Mouse (Mus musculus): ENCODE measurements around the gene Klrb1. TPM values are rescaled to one million over a fixed set of nuclear protein-coding genes. Genes with fewer than 3 reads are reported as not detected.
A peak's percentile ranks its signal among the peaks of the same experiment; 100 is the strongest.
"Not testable (repeated sequence)": the region's sequence is repeated elsewhere in the genome, so short reads cannot be mapped to it uniquely, and the experiment has no call there.

Klrb1 gene
- polyA plus RNA-seq (2016; fragmentation: Nextera tagmentation; extraction: Ambion mirVana), result not detected in 2 replicates

- Histone ChIP-seq H3K9ac (replicated peaks) (no peak within 1 kb of the TSS), H3K27me3 (no peaks in the 10 kb centered on the region), H3K4me3 (replicated peaks) (no peak within 1 kb of the TSS), H3K27ac (no peak within 1 kb of the TSS), H3K4me1 (replicated peaks) (no peaks in the 10 kb centered on the region), H3K36me3 (no peaks in the 10 kb centered on the region), H3K4me2 (no peak within 1 kb of the TSS), H3K9me3 (no peaks in the 10 kb centered on the region)
- 88% methylated on average over 4 of the region's 4 CpGs for WGBS
- ATAC-seq (ENCODE audit: insufficient number of reproducible peaks, insufficient read depth, low FRiP score, low TSS enrichment, low read depth), result no peak
Measured at GRCm38 (mm10) chr6:128722959-128723358, at the start of gene Klrb1. Klrb1 (minus strand) TSS chr6:128723059.

- Histone ChIP-seq H3K36me3 (no peaks in the 10 kb centered on the region), H3K27ac (peak overlapping the region; percentile 45; the same call in 1 of the 2 replicates), H3K9me3 (no peaks in the 10 kb centered on the region), H3K4me1 (replicated peaks) (peaks cover 10% of the 10 kb centered on the region), H3K4me3 (replicated peaks) (no peak overlapping the region), H3K4me2 (peak overlapping the region; percentile 17; the same call in 1 of the 2 replicates), H3K9ac (replicated peaks) (0 out of 2 replicates have a peak overlapping the region, but pooled peaks have one; percentile 27), H3K27me3 (no peaks in the 10 kb centered on the region)
- ATAC-seq (ENCODE audit: insufficient number of reproducible peaks, insufficient read depth, low FRiP score, low TSS enrichment, low read depth), result no peak
- WGBS, result 80% methylated on average over 10 of the region's 10 CpGs
Measured at GRCm38 (mm10) chr6:128769481-128770253, 46.8 kb upstream of the Klrb1 start.

GRCm38 (mm10) chr6:128768047-128768446 is 45.2 kb upstream of the Klrb1 start:
- H3K27ac ChIP-seq, result no peak overlapping the region
- H3K27me3 ChIP-seq, result no peaks in the 10 kb centered on the region
- H3K36me3 ChIP-seq, result no peaks in the 10 kb centered on the region
- H3K4me2 ChIP-seq, result no peak overlapping the region
- H3K4me1 ChIP-seq (replicated peaks), result peaks cover 10% of the 10 kb centered on the region
- no peak overlapping the region for H3K9ac ChIP-seq (replicated peaks)
- ATAC-seq (ENCODE audit: insufficient number of reproducible peaks, insufficient read depth, low FRiP score, low TSS enrichment, low read depth), result no peak
- no peaks in the 10 kb centered on the region for H3K9me3 ChIP-seq
- H3K4me3 ChIP-seq (replicated peaks), result no peak overlapping the region
- 90% methylated on average over 4 of the region's 4 CpGs for WGBS

- not testable (repeated sequence) for ATAC-seq (ENCODE audit: insufficient number of reproducible peaks, insufficient read depth, low FRiP score, low TSS enrichment, low read depth); H3K9me3 ChIP-seq; H3K36me3 ChIP-seq; H3K4me2 ChIP-seq; H3K9ac ChIP-seq (replicated peaks); H3K27ac ChIP-seq; H3K27me3 ChIP-seq; H3K4me3 ChIP-seq (replicated peaks)
- WGBS, result 72% methylated on average over 6 of the region's 6 CpGs
- peaks cover 10% of the 10 kb centered on the region for H3K4me1 ChIP-seq (replicated peaks)
Measured at GRCm38 (mm10) chr6:128766486-128767254, 43.8 kb upstream of the Klrb1 start.

DNA sequence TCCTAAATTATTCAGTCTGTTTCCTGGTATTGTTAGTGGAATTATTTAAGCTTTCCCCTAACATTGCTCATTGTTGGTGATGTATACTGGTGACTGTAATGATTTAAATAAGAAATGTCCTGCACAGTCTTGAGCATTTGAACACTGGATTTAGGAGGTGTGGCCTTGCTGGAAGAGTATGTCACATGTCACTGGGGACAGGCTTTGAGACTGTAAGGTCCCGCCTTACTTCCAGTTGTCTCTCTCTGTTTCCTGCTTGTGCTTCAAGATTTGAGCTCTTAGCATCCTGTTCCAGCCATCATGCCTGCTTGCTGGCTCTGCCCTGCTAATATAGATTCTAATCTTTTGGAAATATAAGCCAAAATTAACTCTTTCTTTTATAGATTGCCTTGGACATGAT is 42.4 kb upstream of the Klrb1 start:
- Histone ChIP-seq H3K36me3 (no peaks in the 10 kb centered on the region), H3K4me2 (no peak overlapping the region), H3K27me3 (no peaks in the 10 kb centered on the region), H3K4me3 (replicated peaks) (no peak overlapping the region), H3K4me1 (replicated peaks) (peaks cover 9% of the 10 kb centered on the region), H3K27ac (no peak overlapping the region), H3K9me3 (no peaks in the 10 kb centered on the region), H3K9ac (replicated peaks) (no peak overlapping the region)
- no peak for ATAC-seq (ENCODE audit: insufficient number of reproducible peaks, insufficient read depth, low FRiP score, low TSS enrichment, low read depth)
- WGBS, result 90% methylated on average over 1 of the region's 1 CpGs

DNA sequence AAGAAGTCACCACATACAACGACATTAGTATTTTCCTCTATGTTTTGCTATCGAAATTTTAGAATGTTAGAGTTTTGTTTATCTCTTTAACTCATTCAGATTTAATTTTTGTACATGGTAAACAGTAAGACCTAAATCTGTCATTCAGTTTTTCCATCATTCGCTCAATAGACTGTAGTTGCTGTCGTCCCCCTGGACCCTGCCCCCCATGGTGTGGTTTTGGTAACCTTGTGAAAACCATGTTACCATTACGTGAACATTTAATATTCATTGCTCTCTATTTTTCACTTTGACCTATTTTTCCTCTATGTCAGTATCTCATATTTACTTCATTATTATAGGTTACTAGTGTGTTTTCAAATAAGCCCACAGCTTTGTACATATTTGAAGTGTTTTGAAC is 41.7 kb upstream of the Klrb1 start:
- no peak for ATAC-seq (ENCODE audit: insufficient number of reproducible peaks, insufficient read depth, low FRiP score, low TSS enrichment, low read depth)
- Histone ChIP-seq H3K4me3 (replicated peaks) (peak overlapping the region; percentile 45), H3K4me2 (peak overlapping the region; percentile 49), H3K9ac (replicated peaks) (no peak overlapping the region), H3K27ac (no peak overlapping the region), H3K4me1 (replicated peaks) (peaks cover 3% of the 10 kb centered on the region), H3K36me3 (no peaks in the 10 kb centered on the region), H3K9me3 (no peaks in the 10 kb centered on the region), H3K27me3 (no peaks in the 10 kb centered on the region)
- 23% methylated on average over 5 of the region's 5 CpGs for WGBS

GRCm38 (mm10) chr6:128763736-128764523 is 41.1 kb upstream of the Klrb1 start:
- H3K9ac ChIP-seq (replicated peaks), result peak overlapping the region; percentile 55
- peak overlapping the region; percentile 75 for H3K27ac ChIP-seq
- WGBS, result 3% methylated on average over 30 of the region's 30 CpGs
- H3K4me2 ChIP-seq, result peak overlapping the region; percentile 56
- H3K4me3 ChIP-seq (replicated peaks), result peak overlapping the region; percentile 45
- H3K4me1 ChIP-seq (replicated peaks), result no peaks in the 10 kb centered on the region; the same call in 1 of the 2 replicates
- no peaks in the 10 kb centered on the region for H3K36me3 ChIP-seq
- no peaks in the 10 kb centered on the region for H3K27me3 ChIP-seq
- peak; percentile 95 for ATAC-seq (ENCODE audit: insufficient number of reproducible peaks, insufficient read depth, low FRiP score, low TSS enrichment, low read depth)
- no peaks in the 10 kb centered on the region for H3K9me3 ChIP-seq

DNA sequence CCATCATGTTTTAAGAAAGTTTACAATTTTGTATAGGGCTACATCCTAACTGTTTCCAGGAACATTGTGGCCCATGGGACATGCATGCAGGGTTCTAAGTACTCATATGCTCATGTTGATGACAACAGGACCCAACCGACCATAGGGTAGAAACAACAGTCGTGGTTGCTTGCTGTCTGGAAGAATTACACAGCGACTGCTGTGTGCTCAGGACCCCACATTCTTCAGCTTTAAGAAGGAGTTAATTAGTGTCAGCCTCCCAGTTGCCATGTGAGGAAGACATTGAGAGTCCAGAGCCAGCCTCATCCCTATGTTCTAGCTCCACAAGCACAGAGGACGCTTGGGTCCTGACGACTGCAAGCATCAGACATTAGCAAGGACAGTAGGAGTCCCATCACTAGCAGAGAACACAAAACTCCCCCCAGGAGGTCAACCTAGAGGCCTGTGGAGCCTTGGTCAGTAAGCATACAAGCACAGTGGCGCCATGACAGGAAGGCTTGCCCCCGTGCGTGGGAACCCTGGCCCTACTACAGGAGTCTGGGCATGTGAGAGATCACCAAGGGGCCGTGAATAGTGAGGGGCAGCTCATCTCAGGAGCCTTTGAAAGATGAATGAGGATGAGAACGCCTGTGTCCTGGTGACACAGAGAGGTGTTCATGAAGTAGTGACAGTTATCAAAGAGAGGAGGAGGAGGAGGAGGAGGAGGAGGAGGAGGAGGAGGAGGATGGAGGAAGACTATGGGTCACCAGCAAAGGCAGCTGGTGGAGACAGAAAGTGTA is 40.2 kb upstream of the Klrb1 start:
- not testable (repeated sequence) for H3K27me3 ChIP-seq; H3K36me3 ChIP-seq; ATAC-seq (ENCODE audit: insufficient number of reproducible peaks, insufficient read depth, low FRiP score, low TSS enrichment, low read depth); H3K9ac ChIP-seq (replicated peaks); H3K9me3 ChIP-seq; H3K4me1 ChIP-seq (replicated peaks)
- H3K27ac ChIP-seq, result 0 out of 2 replicates have a peak overlapping the region, but pooled peaks have one; percentile 75
- WGBS, result 67% methylated on average over 9 of the region's 10 CpGs
- peak overlapping the region; percentile 45 for H3K4me3 ChIP-seq (replicated peaks)
- H3K4me2 ChIP-seq, result peak overlapping the region; percentile 56

- no peak for ATAC-seq (ENCODE audit: insufficient number of reproducible peaks, insufficient read depth, low FRiP score, low TSS enrichment, low read depth)
- no peak overlapping the region for H3K27ac ChIP-seq
- WGBS, result 39% methylated on average over 5 of the region's 5 CpGs
Measured at GRCm38 (mm10) chr6:128761144-128761540, 38.3 kb upstream of the Klrb1 start.

DNA sequence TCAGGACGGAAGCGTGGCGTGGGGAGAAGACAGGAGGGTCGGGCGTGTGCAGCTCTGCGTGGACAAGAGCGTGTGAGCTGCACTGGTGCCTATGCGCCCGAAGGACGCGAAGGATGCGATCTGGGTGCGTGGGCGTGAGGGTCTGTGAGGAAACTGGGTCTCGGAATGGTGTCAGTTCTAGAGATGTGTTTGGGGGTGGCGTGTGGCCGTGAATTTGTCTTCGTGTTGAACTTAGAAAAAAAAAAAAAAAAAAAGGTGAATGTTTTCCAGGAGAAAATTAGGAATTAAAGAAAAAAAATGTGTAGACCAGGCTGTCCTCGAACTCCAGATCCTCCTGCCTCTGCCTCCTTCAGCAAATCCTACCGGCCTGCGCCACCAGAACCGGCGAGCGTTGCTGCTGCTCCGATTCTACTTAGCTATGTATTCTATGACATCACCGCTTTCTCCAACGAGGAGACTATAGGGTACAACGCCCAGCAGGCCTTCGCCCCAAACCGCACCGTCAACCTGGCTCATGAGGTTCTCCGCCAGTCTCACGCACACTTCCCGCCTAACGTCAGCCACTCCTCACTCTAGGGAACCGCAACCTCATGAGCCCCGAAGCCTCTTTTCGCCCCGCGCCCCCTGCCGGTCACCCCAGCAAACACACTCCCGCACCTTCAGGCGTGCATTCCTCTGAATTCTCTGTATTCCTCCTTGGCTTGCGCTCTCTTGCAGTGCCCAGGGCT is 37.7 kb upstream of the Klrb1 start:
- not testable (repeated sequence) for H3K27me3 ChIP-seq; H3K36me3 ChIP-seq; H3K4me1 ChIP-seq (replicated peaks); H3K9me3 ChIP-seq
- WGBS, result under 1% methylated on average over 44 of the region's 44 CpGs
- peak overlapping the region; percentile 60 for H3K9ac ChIP-seq (replicated peaks)
- peak; percentile 62 for ATAC-seq (ENCODE audit: insufficient number of reproducible peaks, insufficient read depth, low FRiP score, low TSS enrichment, low read depth)
- peak overlapping the region; percentile 86 for H3K27ac ChIP-seq
- H3K4me3 ChIP-seq (replicated peaks), result peak overlapping the region; percentile 57
- peak overlapping the region; percentile 43 for H3K4me2 ChIP-seq

More at GRCm38 (mm10) chr6:128761144-128761540, 38.3 kb upstream of the Klrb1 start:
- Histone ChIP-seq H3K9me3 (no peaks in the 10 kb centered on the region), H3K27me3 (no peaks in the 10 kb centered on the region), H3K4me2 (peak overlapping the region; percentile 43), H3K4me1 (replicated peaks) (no peaks in the 10 kb centered on the region; the same call in 1 of the 2 replicates), H3K36me3 (no peaks in the 10 kb centered on the region), H3K4me3 (replicated peaks) (peak overlapping the region; percentile 57), H3K9ac (replicated peaks) (no peak overlapping the region; the same call in 1 of the 2 replicates)

Measured in limb, embryonic 12.5 days (tissue).